Mouse (Mus musculus) ES-Bruce4 (cell line): Measurements from ENCODE around the gene Pakap. TPM values are rescaled to one million over a fixed set of nuclear protein-coding genes. Genes with fewer than 3 reads are reported as not detected.

Experiments
- H3K27ac ChIP-seq: 2 replicates; pipeline ENCODE4 v1.5.1; 2012; ENCODE audit warnings: low read length, inconsistent platforms; ENCODE audit not compliant: insufficient read depth
- H3K27me3 ChIP-seq: 2 replicates; pipeline ENCODE4 v1.6.1; 2012; ENCODE audit warnings: mild to moderate bottlenecking, low read length, inconsistent platforms; ENCODE audit not compliant: control insufficient read depth, poor library complexity, insufficient read depth, severe bottlenecking
- H3K36me3 ChIP-seq: 2 replicates; pipeline ENCODE4 v1.6.1; 2012; ENCODE audit warnings: inconsistent platforms, mild to moderate bottlenecking, low read length, moderate library complexity; ENCODE audit not compliant: control insufficient read depth, poor library complexity, insufficient read depth, severe bottlenecking
- H3K4me1 ChIP-seq: one replicate; pipeline ENCODE4 v1.8.1; 2011; ENCODE audit warnings: low read length; ENCODE audit not compliant: control insufficient read depth, insufficient read depth
- H3K4me3 ChIP-seq: 2 replicates; pipeline ENCODE4 v1.5.1; 2011; ENCODE audit warnings: low read depth, mild to moderate bottlenecking, low read length
- H3K9ac ChIP-seq: 2 replicates; pipeline ENCODE4 v1.6.1; 2012; ENCODE audit warnings: low read depth, mild to moderate bottlenecking, inconsistent platforms; ENCODE audit not compliant: poor library complexity, severe bottlenecking
- H3K9me3 ChIP-seq: replicated peaks from 2 replicates; pipeline ENCODE4 v1.6.1; 2012; ENCODE audit warnings: mild to moderate bottlenecking, low read length, inconsistent platforms; ENCODE audit not compliant: control insufficient read depth, poor library complexity, insufficient read depth, severe bottlenecking
- CTCF ChIP-seq: IDR thresholded peaks from one replicate; pipeline ENCODE4 v1.8.1; 2011; ENCODE audit warnings: low read depth, low read length
- EP300 ChIP-seq: IDR thresholded peaks from 2 replicates; pipeline ENCODE4 v1.6.1; 2011; ENCODE audit warnings: low read depth, low read length; ENCODE audit not compliant: insufficient read depth
- POLR2A ChIP-seq: IDR thresholded peaks from one replicate; pipeline ENCODE4 v1.8.1; 2011; ENCODE audit warnings: low read length; ENCODE audit not compliant: insufficient read depth
- polyA plus RNA-seq: library from polyadenylated mRNA; stranded (reverse); fragments of >200 nt; gene quantifications from 2 replicates; pipeline ENCODE4 v1.2.4, GENCODE M21; 2011; ENCODE audit warnings: low read depth; ENCODE audit not compliant: missing spikeins, insufficient read depth, insufficient read length

Pakap gene
- polyA plus RNA-seq, 1 experiment: 2.4 TPM

- no peak overlapping the region for H3K9ac ChIP-seq
- H3K9me3 ChIP-seq: no peaks in the 10 kb centered on the region
- no peak for TF ChIP-seq POLR2A
- TF ChIP-seq EP300: peak; percentile 100
- peak overlapping the region; percentile 93 for H3K27ac ChIP-seq
- no peaks in the 10 kb centered on the region for H3K27me3 ChIP-seq
- H3K36me3 ChIP-seq: no peaks in the 10 kb centered on the region
- peaks cover 9% of the 10 kb centered on the region for H3K4me1 ChIP-seq
- no peak overlapping the region for H3K4me3 ChIP-seq
Observed at GRCm38 (mm10) chr4:57690805-57691204, 122.8 kb downstream of the Pakap start.

- Histone ChIP-seq H3K9ac (no peak overlapping the region), H3K27me3 (no peaks in the 10 kb centered on the region)
Observed at GRCm38 (mm10) chr4:57694356-57695136, 126.6 kb downstream of the Pakap start.

GRCm38 (mm10) chr4:57696955-57697354 lies 129.0 kb downstream of the Pakap start:
- H3K27me3 ChIP-seq: no peaks in the 10 kb centered on the region
- H3K27ac ChIP-seq: no peak overlapping the region
- no peak overlapping the region for H3K4me3 ChIP-seq
- TF ChIP-seq EP300 (no peak), CTCF (no peak), POLR2A (no peak)
- no peak overlapping the region for H3K9ac ChIP-seq
- no peaks in the 10 kb centered on the region for H3K36me3 ChIP-seq
- H3K9me3 ChIP-seq: no peaks in the 10 kb centered on the region
- peaks cover 2% of the 10 kb centered on the region for H3K4me1 ChIP-seq

More at GRCm38 (mm10) chr4:57694356-57695136, 126.6 kb downstream of the Pakap start:
- Histone ChIP-seq H3K9me3 (no peaks in the 10 kb centered on the region), H3K4me1 (peaks cover 6% of the 10 kb centered on the region), H3K27ac (peak overlapping the region; percentile 53), H3K4me3 (no peak overlapping the region), H3K36me3 (no peaks in the 10 kb centered on the region)
- TF ChIP-seq POLR2A (no peak), CTCF (no peak), EP300 (no peak)

GRCm38 (mm10) chr4:57697918-57698611 lies 130.1 kb downstream of the Pakap start:
- Histone ChIP-seq H3K9me3 (no peaks in the 10 kb centered on the region), H3K36me3 (no peaks in the 10 kb centered on the region), H3K4me3 (no peak overlapping the region), H3K4me1 (peaks cover 2% of the 10 kb centered on the region), H3K27me3 (no peaks in the 10 kb centered on the region), H3K9ac (no peak overlapping the region), H3K27ac (no peak overlapping the region)
- no peak for TF ChIP-seq EP300
- TF ChIP-seq POLR2A: no peak
- no peak for TF ChIP-seq CTCF

- no peak overlapping the region for H3K4me3 ChIP-seq
- peaks cover 4% of the 10 kb centered on the region for H3K4me1 ChIP-seq
- H3K9me3 ChIP-seq: no peaks in the 10 kb centered on the region
- no peaks in the 10 kb centered on the region for H3K27me3 ChIP-seq
- TF ChIP-seq CTCF: no peak
- no peak for TF ChIP-seq POLR2A
- TF ChIP-seq EP300: no peak
- no peak overlapping the region for H3K9ac ChIP-seq
- no peaks in the 10 kb centered on the region for H3K36me3 ChIP-seq
- no peak overlapping the region for H3K27ac ChIP-seq
Observed at GRCm38 (mm10) chr4:57701576-57701975, 133.6 kb downstream of the Pakap start.
